Mouse (Mus musculus): ENCODE results near the gene Plcl2. TPM values are rescaled to one million over a fixed set of nuclear protein-coding genes. Genes with fewer than 3 reads are reported as not detected.

The Plcl2 gene
- total RNA-seq, 4 experiments from 2014 or later: 81.9 to 98.5 (median 91.1) TPM

- DNase-seq (ENCODE audit: low spot score in 2 of 2): no peak
Observed at GRCm38 (mm10) chr17:50731876-50732275, 222.7 kb downstream of the Plcl2 start.

DNA sequence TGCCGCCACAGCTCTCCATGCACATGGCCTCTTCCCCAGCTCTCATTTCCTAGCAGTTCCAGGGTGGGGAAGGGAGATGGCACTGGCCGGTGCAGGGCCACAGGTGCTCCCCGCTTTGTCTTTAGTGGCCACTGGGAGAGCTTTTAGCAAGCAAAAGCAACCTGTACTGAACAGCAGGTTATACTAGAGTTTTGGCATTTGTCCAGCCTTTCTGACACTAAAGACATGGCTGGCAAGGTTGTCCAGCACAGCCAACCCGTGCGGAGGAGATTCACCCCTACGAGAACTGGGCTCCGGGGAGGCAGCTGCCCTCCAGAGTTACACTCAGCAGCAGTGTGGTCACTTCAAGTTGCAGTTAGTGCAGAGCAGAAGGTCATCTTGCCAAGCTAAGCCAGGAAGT, 224.2 kb downstream of the Plcl2 start:
- no peak for DNase-seq (ENCODE audit: low spot score in 2 of 2)

DNA sequence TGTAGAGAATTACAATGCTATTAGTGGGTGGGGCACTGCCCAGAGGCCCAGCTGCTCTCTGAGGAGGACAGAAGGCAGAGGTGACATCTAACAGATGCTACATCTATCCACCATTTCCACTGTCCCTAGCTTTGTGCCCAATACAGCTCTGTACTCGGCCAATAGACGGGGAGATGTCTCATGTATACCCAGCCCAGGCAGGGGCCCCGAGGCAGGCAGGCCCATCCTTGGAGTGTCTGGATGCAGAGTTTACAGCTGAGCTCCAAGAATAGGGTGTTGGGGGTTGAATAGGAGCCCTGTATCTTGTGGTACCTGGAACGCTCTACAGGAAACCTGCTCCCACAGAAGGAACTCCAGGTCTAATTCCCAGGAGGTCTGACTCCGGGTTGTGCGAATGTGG, 225.6 kb downstream of the Plcl2 start:
- no peak for DNase-seq (ENCODE audit: low spot score in 2 of 2)

- no peak for DNase-seq (ENCODE audit: low spot score in 2 of 2)
Observed at GRCm38 (mm10) chr17:50735382-50735954, 226.3 kb downstream of the Plcl2 start.

GRCm38 (mm10) chr17:50735955-50736533, 226.8 kb downstream of the Plcl2 start:
- no peak for DNase-seq (ENCODE audit: low spot score in 2 of 2)

DNA sequence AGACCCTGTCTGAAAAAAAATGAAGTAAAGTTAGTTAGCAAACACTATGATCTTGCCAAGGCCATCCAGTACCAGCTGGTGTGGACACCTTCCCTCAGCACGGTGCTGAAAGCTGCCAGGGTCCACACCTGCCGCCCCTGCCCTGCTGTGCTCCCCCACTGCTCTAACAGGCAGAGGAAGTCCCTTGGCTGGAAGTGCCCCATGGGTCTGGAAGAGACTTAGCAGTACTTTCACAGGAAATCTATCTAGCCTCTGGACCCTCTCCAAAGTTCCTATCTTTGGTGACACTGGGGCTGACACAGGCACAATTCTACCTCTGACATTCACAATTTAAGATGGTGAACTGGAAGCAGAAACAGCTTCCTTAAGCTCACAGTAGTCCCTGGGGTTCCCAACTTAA, 227.9 kb downstream of the Plcl2 start:
- no peak for DNase-seq (ENCODE audit: low spot score in 2 of 2)

Other genes with a start within 250 kb of the Plcl2 start
- 1 to 10 TPM; 3.7 to 5.0 (median 4.4) TPM for gene Dazl, start 215.8 kb upstream of the Plcl2 start, total RNA-seq (2022)

Measured in left cerebral cortex, adult 8-10 months (tissue).